Mouse (Mus musculus) CD4-positive, CD25-positive, alpha-beta regulatory T cell, adult 9 weeks (primary cell): ENCODE measurements around the gene Fhit. TPM values are rescaled to one million over a fixed set of nuclear protein-coding genes. Genes with fewer than 3 reads are reported as not detected.

Source experiments
- polyA plus RNA-seq: library from polyadenylated mRNA; unstranded; fragments of 100-300 nt; shearing (Covaris generic); gene quantifications from one replicate; pipeline ENCODE4 v1.2.1, GENCODE M21; 2017

Fhit gene
- 14.5 TPM for polyA plus RNA-seq

GRCm38 (mm10) chr14:11161751-11162231 is at the start of gene Fhit:
Gene Fhit (minus strand): TSS chr14:11162035.

Other genes with a start within 250 kb of the Fhit start
- 3.0 TPM for gene Gm3839, start 194.7 kb upstream of the Fhit start, polyA plus RNA-seq